Mouse (Mus musculus): ENCODE results near the gene Gm45808. TPM values are rescaled to one million over a fixed set of nuclear protein-coding genes. Genes with fewer than 3 reads are reported as not detected.
A peak's percentile ranks its signal among the peaks of the same experiment; 100 is the strongest.
"Not testable (repeated sequence)": the region's sequence is repeated elsewhere in the genome, so short reads cannot be mapped to it uniquely, and the experiment has no call there.

Gene Gm45808
- polyA plus RNA-seq, 1 experiment from 2014 or later: not detected

DNA sequence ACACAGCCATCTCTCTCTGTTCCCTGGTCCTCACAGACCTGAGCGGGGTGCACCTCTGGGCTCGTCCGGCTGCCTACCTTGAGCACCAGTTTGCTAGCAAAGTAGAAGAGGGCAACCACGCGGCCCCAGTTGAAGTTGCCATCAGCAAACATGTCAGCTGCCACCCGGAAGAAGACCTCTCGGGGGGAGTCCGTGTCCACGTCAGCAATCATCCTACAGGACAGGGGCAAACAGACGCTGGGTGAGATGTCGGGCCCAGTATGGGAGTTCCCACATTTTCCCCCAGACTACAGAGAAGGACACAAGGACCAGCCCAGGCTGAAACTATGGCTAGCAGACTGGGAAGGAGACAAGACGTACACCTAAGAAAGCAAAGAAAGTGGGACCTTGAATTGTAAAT lies 21.5 kb downstream of the Gm45808 start:
- Histone ChIP-seq H3K36me3 (ENCODE audit: control insufficient read depth, insufficient read depth, low read length) (no peaks in the 10 kb centered on the region; the same call in 1 of the 2 replicates), H3K4me2 (ENCODE audit: low read depth, low read length) (peak overlapping the region; percentile 64; the same call in 1 of the 2 replicates), H3K9ac (ENCODE audit: low read depth, low read length) (no peak overlapping the region), H3K27ac (ENCODE audit: low read length) (no peak overlapping the region), H3K4me1 (ENCODE audit: control insufficient read depth, insufficient read depth, low read length) (peaks cover 33% of the 10 kb centered on the region), H3K4me3 (ENCODE audit: low read length) (no peak overlapping the region), H3K9me3 (ENCODE audit: control insufficient read depth, low read length) (no peaks in the 10 kb centered on the region), H3K27me3 (replicated peaks; ENCODE audit: control insufficient read depth, insufficient read depth, low read length) (no peaks in the 10 kb centered on the region)
- WGBS: 90% methylated on average over 12 of the region's 12 CpGs
- no peak for ATAC-seq

DNA sequence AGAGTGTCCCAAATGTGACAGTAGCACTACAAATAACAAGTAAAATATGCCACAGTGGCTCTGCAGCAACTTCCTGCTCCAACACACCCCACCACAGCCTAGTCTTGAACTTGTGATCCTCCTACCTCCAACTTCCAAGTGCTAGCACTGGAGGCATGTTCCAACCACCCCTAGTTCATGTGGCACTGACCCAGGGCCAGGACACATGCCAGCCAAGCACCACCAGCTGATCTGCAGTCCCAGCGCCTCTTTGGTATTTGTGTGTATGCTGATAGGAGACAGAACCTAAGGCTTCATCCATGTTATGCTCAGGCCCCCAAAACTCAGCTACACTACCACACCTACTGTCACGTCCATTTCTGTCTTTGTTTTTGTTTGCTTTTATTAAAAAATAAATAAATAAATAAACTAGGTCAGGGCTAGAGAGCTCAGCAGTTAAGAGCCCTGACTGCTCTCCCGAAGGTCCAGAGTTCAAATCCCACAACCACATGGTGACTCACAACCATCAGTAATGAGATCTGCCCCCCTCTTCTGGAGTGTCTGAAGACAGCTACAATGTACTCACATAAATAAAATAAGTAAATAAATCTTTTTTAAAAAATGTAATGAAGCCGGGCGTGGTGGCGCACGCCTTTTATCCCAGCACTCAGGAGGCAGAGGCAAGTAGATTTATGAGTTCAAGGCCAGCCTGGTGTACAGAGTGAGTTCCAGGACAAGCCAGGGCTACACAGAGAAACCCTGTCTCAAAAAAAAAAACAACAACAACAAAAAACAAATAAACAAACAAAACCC lies 22.4 kb downstream of the Gm45808 start:
- Histone ChIP-seq H3K4me3 (ENCODE audit: low read length) (no peak overlapping the region), H3K4me1 (ENCODE audit: control insufficient read depth, insufficient read depth, low read length) (peaks cover 34% of the 10 kb centered on the region), H3K4me2 (ENCODE audit: low read depth, low read length) (no peak overlapping the region), H3K9me3 (ENCODE audit: control insufficient read depth, low read length) (no peaks in the 10 kb centered on the region), H3K27me3 (replicated peaks; ENCODE audit: control insufficient read depth, insufficient read depth, low read length) (no peaks in the 10 kb centered on the region), H3K9ac (ENCODE audit: low read depth, low read length) (no peak overlapping the region), H3K36me3 (ENCODE audit: control insufficient read depth, insufficient read depth, low read length) (no peaks in the 10 kb centered on the region; the same call in 1 of the 2 replicates), H3K27ac (ENCODE audit: low read length) (no peak overlapping the region)
- WGBS: 93% methylated on average over 7 of the region's 7 CpGs
- ATAC-seq: no peak

DNA sequence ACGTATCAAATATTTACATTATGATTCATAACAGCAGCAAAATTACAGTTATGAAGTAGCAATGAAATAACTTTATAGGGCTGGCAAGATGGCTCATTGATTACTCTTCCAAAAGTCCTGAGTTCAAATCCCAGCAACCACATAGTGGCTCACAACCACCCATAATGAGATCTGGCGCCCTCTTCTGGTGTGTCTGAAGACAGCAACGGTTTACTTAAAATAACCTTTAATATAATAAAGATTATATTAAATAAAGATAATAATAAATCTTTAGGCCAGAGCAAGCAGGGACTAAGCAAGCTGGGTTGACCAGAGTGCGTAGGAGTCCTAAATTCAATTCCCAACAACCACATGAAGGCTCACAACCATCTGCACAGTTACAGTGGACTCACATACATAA lies 23.7 kb downstream of the Gm45808 start:
- H3K4me2 ChIP-seq (ENCODE audit: low read depth, low read length); H3K27me3 ChIP-seq (replicated peaks; ENCODE audit: control insufficient read depth, insufficient read depth, low read length); H3K9ac ChIP-seq (ENCODE audit: low read depth, low read length); H3K4me3 ChIP-seq (ENCODE audit: low read length); ATAC-seq; H3K27ac ChIP-seq (ENCODE audit: low read length); H3K36me3 ChIP-seq (ENCODE audit: control insufficient read depth, insufficient read depth, low read length); H3K9me3 ChIP-seq (ENCODE audit: control insufficient read depth, low read length): not testable (repeated sequence)
- WGBS: 73% methylated on average over 4 of the region's 4 CpGs
- H3K4me1 ChIP-seq (ENCODE audit: control insufficient read depth, insufficient read depth, low read length): peaks cover 37% of the 10 kb centered on the region

DNA sequence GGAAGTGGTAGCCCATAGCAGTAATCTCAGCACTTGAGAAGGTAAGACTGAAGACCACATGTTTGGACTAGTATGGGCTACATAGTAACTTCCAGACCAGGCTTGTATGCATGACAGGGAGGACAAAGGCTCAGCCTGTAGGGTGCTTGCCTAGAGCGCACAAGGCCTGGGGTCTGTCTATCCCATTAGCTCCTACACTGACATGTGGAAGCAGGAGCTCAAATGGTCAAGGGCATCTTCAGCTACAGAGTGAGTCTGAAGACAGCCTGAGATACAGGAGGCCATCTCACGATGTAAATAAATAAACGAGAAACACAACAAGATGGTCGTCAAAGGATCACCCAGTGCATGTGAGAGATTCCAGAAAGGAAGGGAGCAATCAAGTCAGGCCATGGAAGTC lies 24.3 kb downstream of the Gm45808 start:
- Histone ChIP-seq H3K9me3 (ENCODE audit: control insufficient read depth, low read length) (no peaks in the 10 kb centered on the region), H3K9ac (ENCODE audit: low read depth, low read length) (no peak overlapping the region), H3K4me1 (ENCODE audit: control insufficient read depth, insufficient read depth, low read length) (peaks cover 39% of the 10 kb centered on the region), H3K27me3 (replicated peaks; ENCODE audit: control insufficient read depth, insufficient read depth, low read length) (no peaks in the 10 kb centered on the region), H3K4me2 (ENCODE audit: low read depth, low read length) (no peak overlapping the region), H3K27ac (ENCODE audit: low read length) (peak overlapping the region; percentile 17; the same call in 1 of the 2 replicates), H3K36me3 (ENCODE audit: control insufficient read depth, insufficient read depth, low read length) (peaks cover 3% of the 10 kb centered on the region), H3K4me3 (ENCODE audit: low read length) (no peak overlapping the region)
- no peak for ATAC-seq
- WGBS: 84% methylated on average over 4 of the region's 4 CpGs

DNA sequence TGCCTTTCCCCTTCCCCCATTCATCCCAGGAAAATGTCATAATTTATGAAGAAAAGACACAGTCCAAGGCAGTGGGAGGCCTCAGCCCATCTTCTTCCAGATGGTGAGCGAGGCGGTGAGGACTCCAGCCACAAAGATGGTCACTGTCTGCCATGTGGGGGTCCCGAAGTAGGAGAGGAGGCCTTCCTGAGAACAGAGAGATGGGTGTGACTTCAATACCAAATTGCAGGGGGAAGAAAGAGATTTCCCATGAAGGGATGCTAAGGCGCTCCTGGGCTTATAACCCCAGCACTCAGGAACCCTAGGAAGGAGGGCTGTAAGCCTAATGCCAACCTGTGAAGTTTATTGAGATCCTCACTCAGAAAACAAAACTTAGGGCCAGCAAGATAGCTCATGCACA lies 24.8 kb downstream of the Gm45808 start:
- Histone ChIP-seq H3K4me1 (ENCODE audit: control insufficient read depth, insufficient read depth, low read length) (peaks cover 39% of the 10 kb centered on the region), H3K36me3 (ENCODE audit: control insufficient read depth, insufficient read depth, low read length) (peaks cover 7% of the 10 kb centered on the region), H3K9ac (ENCODE audit: low read depth, low read length) (no peak overlapping the region), H3K4me2 (ENCODE audit: low read depth, low read length) (no peak overlapping the region), H3K4me3 (ENCODE audit: low read length) (no peak overlapping the region), H3K9me3 (ENCODE audit: control insufficient read depth, low read length) (no peaks in the 10 kb centered on the region), H3K27ac (ENCODE audit: low read length) (peak overlapping the region; percentile 95), H3K27me3 (replicated peaks; ENCODE audit: control insufficient read depth, insufficient read depth, low read length) (no peaks in the 10 kb centered on the region)
- WGBS: 69% methylated on average over 4 of the region's 4 CpGs
- no peak for ATAC-seq

DNA sequence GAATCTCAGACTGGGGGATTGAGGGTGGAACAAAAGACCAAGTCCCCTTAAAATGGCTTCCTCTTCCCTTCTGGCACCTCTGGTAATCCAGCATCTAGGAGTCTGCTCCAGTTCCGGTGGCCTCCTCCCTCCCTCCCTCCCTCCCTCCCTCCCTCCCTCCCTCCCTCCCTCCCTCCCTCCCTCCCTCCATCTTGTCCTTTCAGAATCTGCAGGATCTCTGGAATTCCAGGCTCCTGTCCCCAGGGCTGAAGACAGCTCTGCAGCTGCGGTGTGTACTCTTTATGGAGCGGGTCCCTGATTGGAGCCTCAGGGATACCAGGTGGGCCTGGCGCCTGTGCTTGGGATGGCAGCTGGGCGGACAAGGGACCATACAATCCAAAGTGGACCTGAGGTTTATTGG lies 25.3 kb downstream of the Gm45808 start:
- Histone ChIP-seq H3K36me3 (ENCODE audit: control insufficient read depth, insufficient read depth, low read length) (peaks cover 7% of the 10 kb centered on the region), H3K4me3 (ENCODE audit: low read length) (no peak overlapping the region), H3K27me3 (replicated peaks; ENCODE audit: control insufficient read depth, insufficient read depth, low read length) (no peaks in the 10 kb centered on the region), H3K27ac (ENCODE audit: low read length) (peak overlapping the region; percentile 95), H3K4me2 (ENCODE audit: low read depth, low read length) (peak overlapping the region; percentile 54), H3K9ac (ENCODE audit: low read depth, low read length) (peak overlapping the region; percentile 69), H3K9me3 (ENCODE audit: control insufficient read depth, low read length) (no peaks in the 10 kb centered on the region), H3K4me1 (ENCODE audit: control insufficient read depth, insufficient read depth, low read length) (peaks cover 39% of the 10 kb centered on the region)
- ATAC-seq: peak; percentile 1; the same call in 1 of the 2 replicates
- 48% methylated on average over 5 of the region's 5 CpGs for WGBS

DNA sequence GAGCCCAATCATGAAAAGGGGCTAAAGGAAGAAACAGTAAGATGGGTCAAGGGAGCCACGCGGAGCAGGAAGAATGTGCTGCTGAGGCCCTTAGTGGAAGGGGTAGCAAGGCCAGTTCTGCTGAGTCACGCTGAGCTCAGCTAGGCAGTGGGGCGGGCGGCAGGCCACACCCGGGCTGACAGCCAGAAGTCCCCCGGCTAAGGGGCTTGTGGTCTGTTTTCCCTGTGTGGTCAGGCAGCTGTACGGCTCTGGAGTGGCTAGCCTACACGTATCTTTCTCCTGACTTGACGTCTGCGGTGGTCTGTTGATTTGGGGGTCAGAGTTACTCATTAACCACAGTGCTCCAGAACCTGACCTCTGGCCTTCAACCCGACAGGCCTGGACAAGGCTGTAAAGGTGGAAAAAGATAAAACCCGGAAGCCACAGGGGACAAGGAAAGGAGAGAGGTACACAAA lies 25.7 kb downstream of the Gm45808 start:
- H3K4me2 ChIP-seq (ENCODE audit: low read depth, low read length): peak overlapping the region; percentile 54
- H3K27ac ChIP-seq (ENCODE audit: low read length): peak overlapping the region; percentile 95
- H3K9me3 ChIP-seq (ENCODE audit: control insufficient read depth, low read length): no peaks in the 10 kb centered on the region
- no peaks in the 10 kb centered on the region for H3K27me3 ChIP-seq (replicated peaks; ENCODE audit: control insufficient read depth, insufficient read depth, low read length)
- peaks cover 37% of the 10 kb centered on the region for H3K4me1 ChIP-seq (ENCODE audit: control insufficient read depth, insufficient read depth, low read length)
- peak overlapping the region; percentile 47 for H3K4me3 ChIP-seq (ENCODE audit: low read length)
- peak overlapping the region; percentile 69 for H3K9ac ChIP-seq (ENCODE audit: low read depth, low read length)
- peak; percentile 57 for ATAC-seq
- peaks cover 7% of the 10 kb centered on the region for H3K36me3 ChIP-seq (ENCODE audit: control insufficient read depth, insufficient read depth, low read length)
- WGBS: 11% methylated on average over 13 of the region's 13 CpGs

DNA sequence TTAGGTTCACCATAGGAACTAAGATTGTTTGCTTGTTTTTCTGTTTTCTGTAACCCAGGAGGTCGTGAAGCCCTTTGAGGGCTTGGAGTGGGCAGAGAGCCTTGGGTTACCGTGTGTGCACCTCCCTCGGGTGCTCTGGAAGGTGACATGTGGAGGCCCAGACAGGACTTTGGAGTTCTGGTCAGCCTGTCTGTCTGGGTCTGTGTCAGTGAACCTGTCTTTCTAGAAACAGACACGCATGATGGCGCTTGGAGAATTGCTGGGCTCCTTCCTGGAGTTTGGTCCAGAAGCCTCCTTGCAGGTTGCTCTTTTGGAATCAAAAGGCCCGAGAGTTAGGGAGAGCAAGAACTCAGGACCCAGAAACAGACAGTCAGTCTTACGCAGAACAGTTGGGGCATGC lies 26.2 kb downstream of the Gm45808 start:
- Histone ChIP-seq H3K4me2 (ENCODE audit: low read depth, low read length) (peak overlapping the region; percentile 54), H3K9me3 (ENCODE audit: control insufficient read depth, low read length) (no peaks in the 10 kb centered on the region), H3K27me3 (replicated peaks; ENCODE audit: control insufficient read depth, insufficient read depth, low read length) (no peaks in the 10 kb centered on the region), H3K4me3 (ENCODE audit: low read length) (peak overlapping the region; percentile 47), H3K9ac (ENCODE audit: low read depth, low read length) (peak overlapping the region; percentile 69), H3K27ac (ENCODE audit: low read length) (peak overlapping the region; percentile 95), H3K4me1 (ENCODE audit: control insufficient read depth, insufficient read depth, low read length) (peaks cover 32% of the 10 kb centered on the region), H3K36me3 (ENCODE audit: control insufficient read depth, insufficient read depth, low read length) (peaks cover 9% of the 10 kb centered on the region)
- ATAC-seq: peak; percentile 11
- 62% methylated on average over 7 of the region's 7 CpGs for WGBS

DNA sequence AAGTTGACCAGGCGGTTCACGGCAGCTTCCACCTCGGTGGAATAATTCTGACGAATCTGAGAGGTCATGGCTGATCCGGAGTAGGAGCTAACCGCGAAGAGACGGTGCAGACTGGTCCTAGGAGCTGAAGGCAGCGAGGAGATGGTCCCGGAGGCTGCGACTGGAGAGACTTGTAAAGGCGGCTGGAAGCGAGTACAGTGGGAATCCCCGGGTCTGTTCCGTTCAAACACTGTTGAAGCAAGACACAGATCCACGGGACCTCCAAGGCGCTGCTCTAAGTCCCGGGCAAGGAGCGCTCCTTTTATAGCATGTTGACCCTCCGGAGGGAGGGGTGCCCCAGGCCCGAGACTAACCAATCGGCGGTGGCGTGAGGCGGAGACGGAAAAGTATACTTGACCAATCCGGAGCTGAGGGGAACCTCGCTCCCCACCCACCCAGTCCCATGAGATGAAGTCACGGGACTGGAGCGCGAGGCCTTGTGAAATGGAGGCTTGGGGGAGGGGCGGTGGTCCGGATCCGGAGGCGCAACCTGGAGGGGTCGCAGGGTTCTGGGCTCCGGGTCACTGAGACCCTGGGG lies 27.0 kb downstream of the Gm45808 start, which contains the start of gene Ftl1:
TSS of gene Ftl1 (minus strand) at position 321 of the 577 bp plus-strand sequence.
- WGBS: under 1% methylated on average over 31 of the region's 37 CpGs
- H3K27me3 ChIP-seq (replicated peaks; ENCODE audit: control insufficient read depth, insufficient read depth, low read length); H3K9me3 ChIP-seq (ENCODE audit: control insufficient read depth, low read length): not testable (repeated sequence)
- Histone ChIP-seq H3K9ac (ENCODE audit: low read depth, low read length) (peak within 1 kb of the TSS; percentile 77), H3K4me3 (ENCODE audit: low read length) (peak within 1 kb of the TSS; percentile 82), H3K36me3 (ENCODE audit: control insufficient read depth, insufficient read depth, low read length) (peaks cover 13% of the 10 kb centered on the region), H3K4me2 (ENCODE audit: low read depth, low read length) (peak within 1 kb of the TSS; percentile 67), H3K27ac (ENCODE audit: low read length) (peak within 1 kb of the TSS; percentile 95), H3K4me1 (ENCODE audit: control insufficient read depth, insufficient read depth, low read length) (peaks cover 29% of the 10 kb centered on the region)
- ATAC-seq: peak; percentile 88

Data from intestine, embryonic 16.5 days (tissue).